Mouse (Mus musculus) liver, embryonic 14.5 days (tissue): ENCODE data around the gene Gpx1. TPM values are rescaled to one million over a fixed set of nuclear protein-coding genes. Genes with fewer than 3 reads are reported as not detected.

Experiments used
- ATAC-seq: fragments of 200-750 bp; cut with Nextera tagmentation; 2 replicates; pipeline ENCODE4 v1.8.0; 2017; ENCODE audit warnings: moderate number of reproducible peaks, mild to moderate bottlenecking, moderate library complexity; ENCODE audit not compliant: insufficient read depth
- DNase-seq, 3 experiments: peaks; one replicate each; pipeline ENCODE4 v3.0.0-alpha.2; 2012 to 2013; ENCODE audit warnings: low read depth in 3 of 3, low spot score in 3 of 3
- H3K27ac ChIP-seq: fragments of 300-500 bp; sonication (generic); 2 replicates; pipeline ENCODE4 v1.5.1; 2014; ENCODE audit warnings: moderate library complexity, mild to moderate bottlenecking, control low read depth, inconsistent platforms
- H3K27me3 ChIP-seq: fragments of 300-500 bp; sonication (generic); 2 replicates; pipeline ENCODE4 v1.6.1; 2014; ENCODE audit warnings: mild to moderate bottlenecking, low read length, moderate library complexity; ENCODE audit not compliant: control insufficient read depth, insufficient read depth
- H3K36me3 ChIP-seq: fragments of 300-500 bp; sonication (generic); replicated peaks from 2 replicates; pipeline ENCODE4 v1.6.1; 2014; ENCODE audit warnings: low read depth; ENCODE audit not compliant: control insufficient read depth, insufficient read depth
- H3K4me1 ChIP-seq, 2 experiments: fragments of 200-500 bp in 1 of 2; fragments of 300-500 bp in 1 of 2; sonication (generic) in 1 of 2; replicated peaks; 2 replicates each; pipeline ENCODE4 v1.6.1; 2012 to 2014; ENCODE audit warnings: antibody characterized with exemption in 1 of 2, inconsistent platforms in 1 of 2, low read length in 1 of 2; ENCODE audit not compliant: control insufficient read depth in 2 of 2, insufficient read depth in 2 of 2
- H3K4me2 ChIP-seq: fragments of 300-500 bp; sonication (generic); 2 replicates; pipeline ENCODE4 v1.6.1; 2014; ENCODE audit warnings: low read depth, mild to moderate bottlenecking, control low read depth, moderate library complexity
- H3K4me3 ChIP-seq, 2 experiments: fragments of 200-500 bp in 1 of 2; fragments of 300-500 bp in 1 of 2; sonication (generic) in 1 of 2; 2 replicates each; pipeline ENCODE4 v1.5.1; 2012 to 2014; ENCODE audit warnings: low read depth in 2 of 2, low read length in 2 of 2, mild to moderate bottlenecking in 2 of 2, control low read depth in 1 of 2, inconsistent platforms in 1 of 2, moderate library complexity in 1 of 2; ENCODE audit not compliant: insufficient read depth in 1 of 2
- H3K9ac ChIP-seq: fragments of 300-500 bp; sonication (generic); replicated peaks from 2 replicates; pipeline ENCODE4 v1.6.1; 2014; ENCODE audit warnings: mild to moderate bottlenecking, control low read depth, moderate library complexity
- H3K9me3 ChIP-seq: fragments of 300-500 bp; sonication (generic); 2 replicates; pipeline ENCODE4 v1.6.1; 2016; ENCODE audit warnings: low read length, mixed read lengths; ENCODE audit not compliant: control insufficient read depth
- CTCF ChIP-seq: IDR thresholded peaks from 2 replicates; pipeline ENCODE4 v1.5.1; 2016; ENCODE audit warnings: antibody characterized with exemption, low read depth, control low read depth
- EP300 ChIP-seq: IDR thresholded peaks from 2 replicates; pipeline ENCODE4 v1.6.1; 2016; ENCODE audit warnings: antibody characterized with exemption, low read depth
- WGBS: fragments of 180-500 bp; shearing (Covaris S2); extraction: QIAGEN DNeasy Blood & Tissue Kit; methylation state at CpG from one replicate; pipeline ENCODE4 v1.1.7; 2014; ENCODE audit not compliant: insufficient replicate concordance; 5-methylcytosine and 5-hydroxymethylcytosine counted together
- polyA plus RNA-seq, 2 experiments: library from polyadenylated mRNA; depleted of rRNA in 1 of 2; stranded (reverse) in 1 of 2; unstranded in 1 of 2; fragments of >200 nt; fragmentation: Nextera tagmentation in 1 of 2; extraction: Ambion mirVana in 1 of 2; gene quantifications; 2 replicates each; pipeline versions ENCODE4 v1.2.1 to v1.2.3; 2012 to 2014

The Gpx1 gene
- polyA plus RNA-seq, 2 experiments: 3,741 to 6,910 TPM

GRCm38 (mm10) chr9:108305629-108306520, 32.8 kb upstream of the Gpx1 start, which contains the start of the genes Rhoa and Tcta:
Rhoa (plus strand) TSS chr9:108306129.
Tcta (minus strand) TSS chr9:108306160.
- ATAC-seq: peak; percentile 91
- Histone ChIP-seq H3K4me3 (peak within 1 kb of the TSS; percentile 81 to 99), H3K36me3 (peaks cover 10% of the 10 kb centered on the region), H3K9me3 (no peaks in the 10 kb centered on the region), H3K27me3 (no peaks in the 10 kb centered on the region), H3K4me1 (peaks cover 25 to 28% of the 10 kb centered on the region in 2 experiments), H3K4me2 (peak within 1 kb of the TSS; percentile 91), H3K9ac (peak within 1 kb of the TSS; percentile 100), H3K27ac (peak within 1 kb of the TSS; percentile 99)
- TF ChIP-seq EP300: no peak
- no peak for TF ChIP-seq CTCF
- WGBS: under 1% methylated on average over 81 of the region's 81 CpGs
- peak; percentile 100 for DNase-seq

- H3K27ac ChIP-seq: peak overlapping the region; percentile 99
- peaks cover 30 to 32% of the 10 kb centered on the region in 2 experiments for H3K4me1 ChIP-seq
- peak overlapping the region; percentile 100 for H3K9ac ChIP-seq
- no peaks in the 10 kb centered on the region for H3K9me3 ChIP-seq
- H3K36me3 ChIP-seq: peaks cover 10% of the 10 kb centered on the region
- ATAC-seq (peak; percentile 76), DNase-seq (peak; percentile 70 to 72 (median 70))
- peak overlapping the region; percentile 91 for H3K4me2 ChIP-seq
- WGBS: under 1% methylated on average over 46 of the region's 51 CpGs
- no peaks in the 10 kb centered on the region for H3K27me3 ChIP-seq
- peak overlapping the region; percentile 81 to 99 for H3K4me3 ChIP-seq
- TF ChIP-seq EP300: no peak
- TF ChIP-seq CTCF: no peak
Measured at GRCm38 (mm10) chr9:108306571-108306980, 32.1 kb upstream of the Gpx1 start.

- H3K36me3 ChIP-seq: peaks cover 10% of the 10 kb centered on the region
- peak overlapping the region; percentile 100 for H3K9ac ChIP-seq
- H3K9me3 ChIP-seq: no peaks in the 10 kb centered on the region
- peak overlapping the region; percentile 91 for H3K4me2 ChIP-seq
- 6% methylated on average over 12 of the region's 12 CpGs for WGBS
- TF ChIP-seq CTCF (no peak), EP300 (peak; percentile 20; the same call in 1 of the 2 replicates)
- ATAC-seq (no peak), DNase-seq (no peak)
- peak overlapping the region; percentile 81 to 99 for H3K4me3 ChIP-seq
- H3K27me3 ChIP-seq: no peaks in the 10 kb centered on the region
- H3K27ac ChIP-seq: peak overlapping the region; percentile 99
- peaks cover 34 to 36% of the 10 kb centered on the region in 2 experiments for H3K4me1 ChIP-seq
Measured at GRCm38 (mm10) chr9:108307021-108307807, 31.5 kb upstream of the Gpx1 start.

- peak overlapping the region; percentile 100 for H3K9ac ChIP-seq
- TF ChIP-seq CTCF (no peak), EP300 (no peak)
- H3K36me3 ChIP-seq: peaks cover 9% of the 10 kb centered on the region
- peaks cover 34 to 36% of the 10 kb centered on the region in 2 experiments for H3K4me1 ChIP-seq
- ATAC-seq (no peak), DNase-seq (no peak)
- 37% methylated on average over 2 of the region's 2 CpGs for WGBS
- peak overlapping the region; percentile 81 to 99 for H3K4me3 ChIP-seq
- H3K27me3 ChIP-seq: no peaks in the 10 kb centered on the region
- peak overlapping the region; percentile 80 for H3K27ac ChIP-seq
- peak overlapping the region; percentile 91 for H3K4me2 ChIP-seq
- no peaks in the 10 kb centered on the region for H3K9me3 ChIP-seq
Measured at GRCm38 (mm10) chr9:108308141-108308540, 30.6 kb upstream of the Gpx1 start.
